Mouse (Mus musculus) liver, adult (tissue): ENCODE data around the gene Col25a1.
A peak's percentile ranks its signal among the peaks of the same experiment; 100 is the strongest.

Experiments
- GATA4 ChIP-seq: IDR thresholded peaks from 2 replicates; pipeline ENCODE4 v1.6.1; 2014; ENCODE audit warnings: mild to moderate bottlenecking, low read length; ENCODE audit not compliant: insufficient replicate concordance

Col25a1 gene

GRCm38 (mm10) chr3:130309277-130309676 lies 178.0 kb downstream of the Col25a1 start:
- no peak for TF ChIP-seq GATA4

- TF ChIP-seq GATA4: no peak
Measured at GRCm38 (mm10) chr3:130310694-130311305, 179.5 kb downstream of the Col25a1 start.

- TF ChIP-seq GATA4: no peak
Measured at GRCm38 (mm10) chr3:130313246-130313645, 181.9 kb downstream of the Col25a1 start.

- peak; percentile 75; the same call in 1 of the 2 replicates for TF ChIP-seq GATA4
Measured at GRCm38 (mm10) chr3:130327039-130328015, 196.0 kb downstream of the Col25a1 start.

GRCm38 (mm10) chr3:130328909-130329308 lies 197.6 kb downstream of the Col25a1 start:
- TF ChIP-seq GATA4: no peak

- no peak for TF ChIP-seq GATA4
Measured at GRCm38 (mm10) chr3:130329833-130330555, 198.7 kb downstream of the Col25a1 start.

- TF ChIP-seq GATA4: no peak
Measured at GRCm38 (mm10) chr3:130330556-130330950, 199.3 kb downstream of the Col25a1 start.

- TF ChIP-seq GATA4: peak; percentile 90
Measured at GRCm38 (mm10) chr3:130332347-130332913, 201.1 kb downstream of the Col25a1 start.

- TF ChIP-seq GATA4: no peak
Measured at GRCm38 (mm10) chr3:130337857-130338256, 206.6 kb downstream of the Col25a1 start.

GRCm38 (mm10) chr3:130338371-130338770 lies 207.1 kb downstream of the Col25a1 start:
- TF ChIP-seq GATA4: no peak

GRCm38 (mm10) chr3:130350161-130350560 lies 218.9 kb downstream of the Col25a1 start:
- TF ChIP-seq GATA4: no peak

GRCm38 (mm10) chr3:130354399-130355039 lies 223.2 kb downstream of the Col25a1 start:
- no peak for TF ChIP-seq GATA4

GRCm38 (mm10) chr3:130356575-130357173 lies 225.4 kb downstream of the Col25a1 start:
- no peak for TF ChIP-seq GATA4

GRCm38 (mm10) chr3:130360813-130361212 lies 229.5 kb downstream of the Col25a1 start:
- no peak for TF ChIP-seq GATA4
